Mouse (Mus musculus) thymus, adult 2 months (tissue): ENCODE measurements around the gene Vangl2.

ENCODE experiments used
- CTCF ChIP-seq: fragments of 200-500 bp; IDR thresholded peaks from 2 replicates; pipeline ENCODE4 v1.5.1; 2012; ENCODE audit warnings: mild to moderate bottlenecking, control low read depth, low read length, moderate library complexity, borderline replicate concordance; ENCODE audit not compliant: control insufficient read depth, poor library complexity, insufficient read depth; ENCODE audit errors: extremely low read depth
- POLR2A ChIP-seq: fragments of 200-500 bp; IDR thresholded peaks from 2 replicates; pipeline ENCODE4 v1.6.1; 2012; ENCODE audit warnings: mild to moderate bottlenecking, low read length, control low read depth, moderate library complexity; ENCODE audit not compliant: control insufficient read depth, poor library complexity, insufficient read depth; ENCODE audit errors: extremely low read depth

- TF ChIP-seq CTCF (no peak), POLR2A (no peak)
These were observed 33.0 kb upstream of the Vangl2 start for GRCm38 (mm10) chr1:172061217-172061616.
